Mouse (Mus musculus) spleen, adult 2 months (tissue): ENCODE data around the gene Wwox. TPM values are rescaled to one million over a fixed set of nuclear protein-coding genes. Genes with fewer than 3 reads are reported as not detected.

Experiments
- DNase-seq, 2 experiments: peaks; one replicate each; pipeline versions ENCODE4 v3.0.0 to v3.0.0-alpha.2; 2012 to 2021; ENCODE audit warnings: low spot score in 2 of 2, low read depth in 1 of 2
- H3K27ac ChIP-seq: fragments of 200-500 bp; 2 replicates; pipeline ENCODE4 v1.5.1; 2012; ENCODE audit warnings: low read length, inconsistent platforms; ENCODE audit not compliant: insufficient read depth
- H3K27me3 ChIP-seq: fragments of 200-500 bp; 2 replicates; pipeline ENCODE4 v1.6.1; 2012; ENCODE audit warnings: mild to moderate bottlenecking, moderate library complexity, low read length, inconsistent platforms; ENCODE audit not compliant: control insufficient read depth, insufficient read depth
- H3K36me3 ChIP-seq: fragments of 200-500 bp; 2 replicates; pipeline ENCODE4 v1.6.1; 2012; ENCODE audit warnings: mild to moderate bottlenecking, low read length, inconsistent platforms; ENCODE audit not compliant: control insufficient read depth, insufficient read depth
- H3K4me1 ChIP-seq: fragments of 200-500 bp; 2 replicates; pipeline ENCODE4 v1.6.1; 2011; ENCODE audit warnings: inconsistent platforms; ENCODE audit not compliant: control insufficient read depth, insufficient read depth, insufficient read length
- H3K4me3 ChIP-seq: fragments of 200-500 bp; 2 replicates; pipeline ENCODE4 v1.5.1; 2011; ENCODE audit warnings: mild to moderate bottlenecking, inconsistent platforms; ENCODE audit not compliant: insufficient read depth, insufficient read length; ENCODE audit errors: extremely low read depth
- CTCF ChIP-seq: fragments of 200-500 bp; IDR thresholded peaks from 2 replicates; pipeline ENCODE4 v1.5.1; 2011; ENCODE audit warnings: mild to moderate bottlenecking, inconsistent platforms; ENCODE audit not compliant: insufficient read depth, insufficient read length, insufficient replicate concordance; ENCODE audit errors: extremely low read depth
- POLR2A ChIP-seq: fragments of 200-500 bp; IDR thresholded peaks from 2 replicates; pipeline ENCODE4 v1.6.1; 2011; ENCODE audit warnings: low read depth, low read length, inconsistent platforms
- WGBS: fragments of 180-500 bp; shearing (Covaris S2); methylation state at CpG from one replicate; pipeline ENCODE4 v1.1.7; 2018; 5-methylcytosine and 5-hydroxymethylcytosine counted together
- polyA plus RNA-seq: library from polyadenylated mRNA; depleted of rRNA; stranded (reverse); fragments of >200 nt; gene quantifications from 2 replicates; pipeline ENCODE4 v1.2.3, GENCODE M21; 2012

The Wwox gene
- polyA plus RNA-seq, 1 experiment: 3.8 TPM

DNA sequence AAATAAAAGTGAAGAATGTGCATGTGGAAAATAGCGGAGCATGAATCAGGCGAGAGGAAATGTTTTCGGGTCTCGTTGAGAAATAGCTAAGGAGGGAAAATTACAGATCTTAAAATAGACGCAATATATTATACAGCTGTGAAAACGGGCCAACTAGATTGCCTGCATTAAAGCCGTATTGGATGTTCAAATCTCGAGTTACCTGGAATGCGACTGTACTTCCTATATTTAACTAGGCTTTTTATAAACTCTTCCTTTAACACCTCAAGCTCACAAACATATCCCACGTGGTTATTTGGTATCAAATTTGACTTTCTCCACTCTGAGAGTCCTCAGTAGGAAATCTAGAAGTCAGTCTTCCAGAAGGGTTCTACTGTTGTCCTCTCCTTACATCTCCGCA is 520.0 kb downstream of the Wwox start:
- WGBS: 88% methylated on average over 11 of the region's 11 CpGs
- Histone ChIP-seq H3K36me3 (no peaks in the 10 kb centered on the region), H3K27me3 (no peaks in the 10 kb centered on the region), H3K27ac (no peak overlapping the region), H3K4me3 (no peak overlapping the region), H3K4me1 (no peaks in the 10 kb centered on the region)
- TF ChIP-seq POLR2A: no peak
- TF ChIP-seq CTCF: no peak
- DNase-seq: no peak

GRCm38 (mm10) chr8:114962494-114962893 is 523.0 kb downstream of the Wwox start:
- no peak for DNase-seq
- no peak for TF ChIP-seq POLR2A
- no peak for TF ChIP-seq CTCF
- Histone ChIP-seq H3K36me3 (no peaks in the 10 kb centered on the region), H3K27ac (no peak overlapping the region), H3K4me3 (no peak overlapping the region), H3K27me3 (no peaks in the 10 kb centered on the region), H3K4me1 (no peaks in the 10 kb centered on the region)
- 90% methylated on average over 1 of the region's 1 CpGs for WGBS

- DNase-seq: no peak
- Histone ChIP-seq H3K36me3 (no peaks in the 10 kb centered on the region), H3K4me1 (no peaks in the 10 kb centered on the region), H3K27me3 (no peaks in the 10 kb centered on the region), H3K27ac (no peak overlapping the region), H3K4me3 (no peak overlapping the region)
- 85% methylated on average over 4 of the region's 4 CpGs for WGBS
- TF ChIP-seq CTCF: no peak
- no peak for TF ChIP-seq POLR2A
Measured at GRCm38 (mm10) chr8:114963282-114963681, 523.8 kb downstream of the Wwox start.

GRCm38 (mm10) chr8:114964206-114964605 is 524.8 kb downstream of the Wwox start:
- Histone ChIP-seq H3K4me1 (no peaks in the 10 kb centered on the region), H3K36me3 (no peaks in the 10 kb centered on the region), H3K27me3 (no peaks in the 10 kb centered on the region), H3K4me3 (no peak overlapping the region), H3K27ac (no peak overlapping the region)
- no peak for DNase-seq
- WGBS: 90% methylated on average over 6 of the region's 6 CpGs
- TF ChIP-seq CTCF: no peak
- no peak for TF ChIP-seq POLR2A

GRCm38 (mm10) chr8:114968842-114969241 is 529.4 kb downstream of the Wwox start:
- 92% methylated on average over 4 of the region's 4 CpGs for WGBS
- H3K4me1 ChIP-seq: peaks cover 10% of the 10 kb centered on the region; the same call in 1 of the 2 replicates
- no peak overlapping the region for H3K27ac ChIP-seq
- H3K4me3 ChIP-seq: no peak overlapping the region
- no peaks in the 10 kb centered on the region for H3K27me3 ChIP-seq
- TF ChIP-seq CTCF: no peak
- no peak for TF ChIP-seq POLR2A
- DNase-seq: no peak
- H3K36me3 ChIP-seq: no peaks in the 10 kb centered on the region

DNA sequence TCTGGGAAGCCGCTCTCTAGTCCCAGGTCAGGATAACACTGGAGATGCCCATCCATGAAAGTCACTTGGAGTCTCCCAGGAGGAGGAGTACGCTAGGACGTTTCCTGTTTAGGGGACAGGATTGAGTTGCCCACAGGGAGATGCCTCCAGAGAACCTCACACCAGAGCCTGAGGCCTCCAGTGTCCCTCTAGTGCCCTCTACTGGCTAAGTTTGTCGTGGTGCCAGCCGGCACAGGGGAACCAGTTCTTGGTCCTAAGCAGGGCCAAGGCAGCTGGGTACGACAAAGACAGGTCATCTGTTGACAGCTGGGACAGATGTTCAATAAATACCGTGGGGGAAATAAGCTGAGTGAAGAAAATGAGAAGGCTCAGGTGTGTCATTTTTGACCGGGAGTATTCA is 531.9 kb downstream of the Wwox start:
- TF ChIP-seq POLR2A (no peak), CTCF (peak; percentile 94; the same call in 1 of the 2 replicates)
- peak; percentile 52 to 73 for DNase-seq
- Histone ChIP-seq H3K4me3 (no peak overlapping the region), H3K27ac (no peak overlapping the region), H3K4me1 (peaks cover 14% of the 10 kb centered on the region; the same call in 1 of the 2 replicates), H3K27me3 (no peaks in the 10 kb centered on the region), H3K36me3 (no peaks in the 10 kb centered on the region)
- WGBS: 26% methylated on average over 8 of the region's 8 CpGs

GRCm38 (mm10) chr8:114973002-114973461 is 533.6 kb downstream of the Wwox start:
- no peaks in the 10 kb centered on the region for H3K27me3 ChIP-seq
- no peaks in the 10 kb centered on the region for H3K36me3 ChIP-seq
- TF ChIP-seq POLR2A (no peak), CTCF (no peak)
- WGBS: 16% methylated on average over 12 of the region's 12 CpGs
- peaks cover 14% of the 10 kb centered on the region; the same call in 1 of the 2 replicates for H3K4me1 ChIP-seq
- no peak overlapping the region for H3K4me3 ChIP-seq
- H3K27ac ChIP-seq: no peak overlapping the region
- peak; percentile 9 for DNase-seq

DNA sequence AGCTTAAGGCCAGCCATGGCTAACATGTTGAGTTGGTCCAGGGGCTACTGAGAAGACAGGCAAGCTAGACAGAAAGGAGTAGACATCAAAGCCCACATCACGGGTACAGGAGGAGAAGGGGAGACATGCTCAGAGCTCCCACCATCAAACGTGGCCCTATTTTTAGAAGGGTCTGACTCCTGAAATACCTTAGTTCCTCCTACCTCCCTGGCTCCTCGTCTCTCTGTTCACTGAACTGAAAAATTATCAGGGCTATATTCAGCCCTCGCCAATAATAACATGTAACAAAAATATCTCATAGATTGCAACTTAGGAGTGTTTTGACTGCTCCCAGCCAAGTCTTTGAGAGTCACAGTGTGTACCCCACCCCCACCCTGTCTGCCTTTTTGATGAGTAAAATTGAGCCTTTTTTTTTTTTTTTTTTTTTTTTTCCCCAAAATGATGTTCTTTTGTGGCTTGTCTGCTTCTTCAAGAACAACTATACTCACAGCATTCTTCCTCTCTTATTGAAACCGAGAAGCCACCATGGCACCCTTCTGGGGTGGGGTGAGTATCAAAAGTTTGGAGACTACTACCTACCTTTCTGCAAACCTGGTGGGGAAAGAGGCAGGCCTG is 535.0 kb downstream of the Wwox start:
- no peak for TF ChIP-seq POLR2A
- TF ChIP-seq CTCF: no peak
- Histone ChIP-seq H3K4me3 (no peak overlapping the region), H3K4me1 (peaks cover 14% of the 10 kb centered on the region; the same call in 1 of the 2 replicates), H3K36me3 (no peaks in the 10 kb centered on the region), H3K27ac (peak overlapping the region; percentile 4; the same call in 1 of the 2 replicates), H3K27me3 (no peaks in the 10 kb centered on the region)
- no peak for DNase-seq
- WGBS: 20% methylated on average over 5 of the region's 5 CpGs
